8 mouse cellular contexts compared by ENCODE assay signal in genomic region chr3:79518761-79519527, GRCm38 (mm10). TPM values are rescaled to one million over a fixed set of nuclear protein-coding genes. Genes with fewer than 3 reads are reported as not detected.
DNase-seq lines count a peak whose midpoint lies in the region; ATAC-seq lines count a peak whose summit lies in the region.

No protein-coding gene starts in this region.

- 67% methylated on average over 13 of the region's 13 CpGs for WGBS in macrophage (ENCODE audit: missing documents)

- peak overlapping the region; percentile 13; the same call in 1 of the 2 replicates for H3K27ac ChIP-seq in macrophage

- peak; percentile 84 for DNase-seq in cerebellum, adult 9-11 months
- peak; percentile 66 to 73 for DNase-seq in heart, postnatal 10 days
- peak; percentile 85 for DNase-seq in kidney, postnatal 14 days
- DNase-seq in urinary bladder, postnatal 36 days (ENCODE audit: low spot score in 2 of 2) = peak; percentile 73 to 79
- no peak for DNase-seq in left cerebral cortex, postnatal 36 days (ENCODE audit: low spot score in 2 of 2)
- no peak for DNase-seq in ovary, adult 18-20 months (ENCODE audit: low spot score)

- intact Hi-C loops in heart, postnatal 10 days (cut with DNase I) = loop anchor here (2.0 to 5.0 kb wide), 2 partner anchors 48 to 68 kb away; partner anchors contain the start of gene Fnip2
- intact Hi-C loops in left cerebral cortex, postnatal 36 days (cut with DNase I) = loop anchor here (5.0 kb wide), 1 partner anchor 48 kb away; the partner anchor contains the start of gene Fnip2

- ATAC-seq in erythroid progenitor cell, adult 5-6 weeks (replicated peaks; ENCODE audit: low FRiP score, poor library complexity, severe bottlenecking) = 0 out of 2 replicates have a peak, but pooled peaks have one; percentile 26

- H3K36me3 ChIP-seq in macrophage (ENCODE audit: inconsistent target) = peaks cover 61% of the 10 kb centered on the region

- H3K79me2 ChIP-seq in macrophage (ENCODE audit: inconsistent target) = peaks cover 100% of the 10 kb centered on the region

- H3K4me3 ChIP-seq in macrophage (ENCODE audit: inconsistent target) = no peak overlapping the region

RNA-seq across cellular contexts. Expression of gene Fnip2, which starts 48.7 kb away (rescaled TPM):
- 73.2 and 101 TPM in 2 replicates for total RNA-seq in erythroid progenitor cell, adult 5-6 weeks (2015; ENCODE audit: low replicate concordance)
- total RNA-seq in erythroid progenitor cell, adult 5-6 weeks (2017; ENCODE audit: low replicate concordance) = 85.6 and 109 TPM in 2 replicates
- total RNA-seq in heart, postnatal 10 days (2021) = 10 to 100 TPM; 15.3 to 19.0 TPM
- 1,000 to 10,000 TPM in 9 of 26 experiments, 100 to 1,000 TPM in 17; 297 to 1,489 (median 906) TPM for total RNA-seq in macrophage (2018; cell fraction: chromatin; rRNA removed)
- 100 to 1,000 TPM; 110 to 449 (median 248) TPM for total RNA-seq in macrophage (2018; cell fraction: cytosol; rRNA removed)
- 1,000 to 10,000 TPM in 1 of 26 experiments, 100 to 1,000 TPM in 25; 324 to 1,078 (median 679) TPM for total RNA-seq in macrophage (2018; cell fraction: nucleus; rRNA removed)
- 87.1 to 150 TPM (median 126 TPM) in 3 replicates for polyA plus RNA-seq in macrophage (2018)
- 10 to 100 TPM; 17.7 to 19.7 TPM for total RNA-seq in left cerebral cortex, postnatal 36 days (2021)

Comparison
In these comparisons a context has a peak if more than half of its experiments do, and no peak if none do; other contexts are left out.
1. DNase-seq: peak in cerebellum, adult 9-11 months (single experiment), heart, postnatal 10 days (2 of 2), kidney, postnatal 14 days (single experiment) and urinary bladder, postnatal 36 days (2 of 2); none in left cerebral cortex, postnatal 36 days (0 of 2) and ovary, adult 18-20 months (single experiment).